Mouse (Mus musculus) brain, embryonic 14.5 days (tissue): Measurements from ENCODE around the gene Cd83. TPM values are rescaled to one million over a fixed set of nuclear protein-coding genes. Genes with fewer than 3 reads are reported as not detected.

Experiments
- DNase-seq: peaks from one replicate; pipeline ENCODE4 v3.0.0-alpha.2; 2011; ENCODE audit warnings: low read depth
- CTCF ChIP-seq: fragments of 200-500 bp; IDR thresholded peaks from 2 replicates; pipeline ENCODE4 v1.5.1; 2012; ENCODE audit warnings: inconsistent platforms, mild to moderate bottlenecking, moderate library complexity, borderline replicate concordance; ENCODE audit not compliant: insufficient read depth, insufficient read length; ENCODE audit errors: extremely low read depth
- POLR2A ChIP-seq: fragments of 200-500 bp; IDR thresholded peaks from 2 replicates; pipeline ENCODE4 v1.6.1; 2012; ENCODE audit warnings: mild to moderate bottlenecking, inconsistent platforms, borderline replicate concordance; ENCODE audit not compliant: poor library complexity, insufficient read depth, insufficient read length, severe bottlenecking; ENCODE audit errors: extremely low read depth
- polyA plus RNA-seq: library from polyadenylated mRNA; depleted of rRNA; stranded (reverse); fragments of >200 nt; gene quantifications from 2 replicates; pipeline ENCODE4 v1.2.3, GENCODE M21; 2012

Gene Cd83
- polyA plus RNA-seq, 1 experiment, result 9.8 TPM

GRCm38 (mm10) chr13:43806371-43807271, 22.0 kb downstream of the Cd83 start:
- TF ChIP-seq CTCF, result no peak
- TF ChIP-seq POLR2A, result no peak
- DNase-seq, result no peak

- DNase-seq, result peak; percentile 87
- TF ChIP-seq CTCF, result no peak
These were observed 22.7 kb downstream of the Cd83 start for GRCm38 (mm10) chr13:43807272-43807675.

DNA sequence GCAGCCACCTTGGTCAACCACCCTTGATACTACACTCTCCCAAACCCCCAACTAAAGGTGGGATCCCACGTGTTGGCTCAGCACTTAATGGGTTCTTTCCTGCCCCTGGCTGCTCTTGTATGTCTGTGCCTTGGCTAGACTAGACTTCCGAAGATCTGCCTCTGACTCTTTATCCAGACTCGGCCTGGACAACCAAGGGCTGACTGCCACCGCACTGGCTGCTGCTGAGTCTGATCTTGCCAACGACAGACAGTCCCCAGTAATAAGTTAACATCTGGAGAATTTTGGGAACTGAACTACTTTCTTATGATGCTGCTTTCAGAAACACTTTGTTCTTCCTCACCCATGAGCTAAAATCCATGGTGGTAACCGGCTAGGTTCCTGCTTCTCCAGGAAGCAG, 26.0 kb downstream of the Cd83 start:
- TF ChIP-seq CTCF, result no peak
- no peak for TF ChIP-seq POLR2A
- DNase-seq, result no peak

DNA sequence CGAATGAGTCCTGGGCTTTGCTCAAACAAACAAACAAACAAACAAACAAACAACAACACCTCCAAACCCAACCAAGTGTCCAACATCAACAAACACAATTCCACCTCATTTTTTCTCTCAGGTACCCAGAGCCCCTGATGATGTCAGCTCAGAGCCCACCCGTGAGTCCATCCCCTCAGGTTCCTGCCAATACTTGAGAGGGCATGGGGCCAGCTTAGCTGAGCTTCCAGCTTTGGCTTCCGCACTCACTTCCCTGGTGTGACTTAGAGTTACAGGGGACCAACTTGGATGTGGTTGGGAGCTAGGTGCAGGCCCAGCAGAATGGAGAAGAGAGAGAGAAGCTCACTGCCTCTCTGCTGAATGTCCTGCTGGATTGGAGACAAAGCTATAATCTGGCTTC, 27.3 kb downstream of the Cd83 start:
- DNase-seq, result no peak
- TF ChIP-seq POLR2A (no peak), CTCF (no peak)

- DNase-seq, result no peak
These were observed 28.9 kb downstream of the Cd83 start for GRCm38 (mm10) chr13:43813431-43813830.

GRCm38 (mm10) chr13:43817461-43817860, 32.9 kb downstream of the Cd83 start:
- TF ChIP-seq CTCF (no peak), POLR2A (no peak)
- no peak for DNase-seq

More at GRCm38 (mm10) chr13:43813431-43813830, 28.9 kb downstream of the Cd83 start:
- no peak for TF ChIP-seq CTCF
- no peak for TF ChIP-seq POLR2A

DNA sequence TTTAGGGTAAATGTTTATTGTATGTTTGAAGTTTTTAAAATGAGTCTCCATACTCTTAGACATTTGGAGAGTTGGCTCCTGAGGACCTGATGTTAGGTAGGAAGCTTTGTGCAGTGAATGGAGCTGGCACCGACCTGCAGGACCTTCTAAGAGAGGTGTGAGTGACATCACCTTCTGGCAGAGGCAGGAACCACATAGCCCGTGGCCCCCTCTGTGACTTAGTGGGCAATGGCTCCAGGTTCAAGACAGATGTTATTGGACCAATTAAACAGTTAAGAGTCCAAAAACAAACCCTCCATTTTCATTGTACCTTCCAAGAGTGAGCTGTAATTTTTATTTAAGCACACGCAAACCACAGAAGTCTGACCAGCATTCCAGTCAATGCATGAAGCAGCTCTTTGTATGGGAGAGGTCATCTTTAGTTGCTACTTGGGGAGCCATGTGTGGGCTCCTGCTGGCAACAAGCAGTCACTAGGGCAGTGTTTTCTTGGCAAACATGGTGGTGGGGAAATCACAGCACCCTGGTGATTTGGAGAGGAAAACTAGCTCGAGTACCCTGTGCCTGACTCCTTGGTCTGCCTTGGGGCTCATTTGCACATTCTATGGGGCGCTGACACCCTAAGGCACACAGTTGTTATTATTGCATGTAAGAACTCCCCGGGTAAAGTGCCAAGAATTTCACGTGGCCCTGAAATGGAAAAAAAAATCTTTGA, 33.9 kb downstream of the Cd83 start:
- no peak for TF ChIP-seq CTCF
- TF ChIP-seq POLR2A, result no peak

DNA sequence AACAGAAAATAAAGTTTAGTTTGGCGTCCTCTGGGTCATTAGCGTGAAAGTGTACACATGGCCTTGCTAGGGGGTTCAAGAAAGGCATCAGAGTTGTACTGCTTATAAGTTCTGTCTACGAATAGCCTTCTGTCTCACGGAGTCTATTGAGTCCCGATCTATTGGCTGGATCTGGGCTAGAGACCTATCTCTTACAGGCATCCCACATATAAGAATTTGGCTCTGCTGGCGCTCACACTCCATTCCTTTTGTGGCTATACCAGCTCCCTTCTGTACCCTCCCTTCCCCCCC, 34.4 kb downstream of the Cd83 start:
- no peak for DNase-seq
- TF ChIP-seq POLR2A, result no peak
- TF ChIP-seq CTCF, result no peak

More for the DNA sequence above, 33.9 kb downstream of the Cd83 start:
- no peak for DNase-seq

- no peak for TF ChIP-seq CTCF
- no peak for TF ChIP-seq POLR2A
- DNase-seq, result no peak
These were observed 35.5 kb downstream of the Cd83 start for GRCm38 (mm10) chr13:43820071-43820470.

- no peak for TF ChIP-seq CTCF
- no peak for TF ChIP-seq POLR2A
- no peak for DNase-seq
These were observed 37.7 kb downstream of the Cd83 start for GRCm38 (mm10) chr13:43822306-43822705.

DNA sequence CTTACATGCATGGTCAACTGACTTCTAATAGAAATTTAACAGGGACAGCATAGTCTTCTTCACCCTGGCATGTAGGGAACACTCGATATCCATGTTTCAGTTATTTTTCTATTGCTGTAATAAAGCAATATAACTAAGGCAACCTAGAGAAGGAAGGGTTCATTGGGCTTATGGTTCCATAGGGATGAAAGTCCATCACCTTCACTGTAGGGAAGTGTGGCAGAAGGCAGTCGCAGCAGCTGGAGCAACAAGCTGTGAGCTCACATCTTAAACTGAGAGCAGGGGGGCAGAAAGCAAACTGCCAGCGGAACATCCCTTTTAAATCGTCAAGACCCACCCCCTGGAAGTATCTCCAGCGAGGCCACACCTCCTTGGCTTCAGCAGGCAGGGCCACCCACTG, 44.1 kb downstream of the Cd83 start:
- no peak for TF ChIP-seq CTCF
- TF ChIP-seq POLR2A, result no peak
- no peak for DNase-seq

- DNase-seq, result no peak
- TF ChIP-seq POLR2A, result no peak
- no peak for TF ChIP-seq CTCF
These were observed 46.5 kb downstream of the Cd83 start for GRCm38 (mm10) chr13:43830892-43831673.
